Mouse (Mus musculus) liver, postnatal 0 days (tissue): ENCODE data around the gene Daxx.
"Not testable (repeated sequence)": the region's sequence is repeated elsewhere in the genome, so short reads cannot be mapped to it uniquely, and the experiment has no call there.

ENCODE experiments used
- CTCF ChIP-seq: sonication (generic); IDR thresholded peaks from 2 replicates; pipeline ENCODE4 v1.5.1; 2016; ENCODE audit warnings: antibody characterized with exemption, low read depth
- EP300 ChIP-seq: IDR thresholded peaks from 2 replicates; pipeline ENCODE4 v1.6.1; 2016; ENCODE audit warnings: antibody characterized with exemption, low read depth, mild to moderate bottlenecking

DNA sequence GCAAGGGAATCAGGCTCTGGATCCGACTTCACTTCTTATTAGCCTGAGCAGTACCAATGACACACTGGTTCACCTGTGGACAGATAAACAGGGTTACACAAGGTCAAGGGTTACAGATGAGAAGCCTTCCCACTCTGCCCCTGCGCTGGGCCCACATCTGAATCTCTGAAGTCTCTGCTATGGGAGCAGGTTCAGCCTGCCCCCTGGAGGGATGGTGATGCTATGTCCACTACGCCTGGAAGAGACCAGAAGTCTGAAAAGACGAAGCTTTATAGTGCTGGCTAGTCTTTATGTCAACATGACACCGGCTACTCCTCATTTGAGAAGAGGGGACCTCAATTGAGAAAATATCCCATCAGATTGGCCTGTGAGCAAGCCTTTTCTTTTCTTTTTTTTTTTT, 33.4 kb upstream of the Daxx start:
- TF ChIP-seq EP300, result not testable (repeated sequence)
- peak; percentile 58 for TF ChIP-seq CTCF
